Mouse (Mus musculus) cerebellum, adult 2 months (tissue): ENCODE data around the gene Kcnt2. TPM values are rescaled to one million over a fixed set of nuclear protein-coding genes. Genes with fewer than 3 reads are reported as not detected.

ENCODE experiments used
- DNase-seq, 2 experiments: peaks; one replicate each; pipeline ENCODE4 v3.0.0; 2021
- H3K27ac ChIP-seq: fragments of 200-500 bp; 2 replicates; pipeline ENCODE4 v1.5.1; 2012; ENCODE audit warnings: low read length, control low read depth, inconsistent platforms; ENCODE audit not compliant: insufficient read depth
- H3K27me3 ChIP-seq: fragments of 200-500 bp; 2 replicates; pipeline ENCODE4 v1.6.1; 2012; ENCODE audit warnings: inconsistent platforms, mild to moderate bottlenecking, low read length, moderate library complexity; ENCODE audit not compliant: control insufficient read depth, insufficient read depth
- H3K4me1 ChIP-seq: fragments of 200-500 bp; 2 replicates; pipeline ENCODE4 v1.6.1; 2011; ENCODE audit warnings: low read length; ENCODE audit not compliant: control insufficient read depth, insufficient read depth
- H3K4me3 ChIP-seq: fragments of 200-500 bp; replicated peaks from 2 replicates; pipeline ENCODE3; 2011; ENCODE audit warnings: mild to moderate bottlenecking, low read depth, low read length, control low read depth; ENCODE audit not compliant: insufficient read depth
- CTCF ChIP-seq: fragments of 200-500 bp; IDR thresholded peaks from 2 replicates; pipeline ENCODE4 v1.5.1; 2011; ENCODE audit warnings: low read depth, mild to moderate bottlenecking, control low read depth, low read length, moderate library complexity, borderline replicate concordance; ENCODE audit not compliant: insufficient read depth
- POLR2A ChIP-seq: fragments of 200-500 bp; IDR thresholded peaks from 2 replicates; pipeline ENCODE4 v1.6.1; 2011; ENCODE audit warnings: low read length, control low read depth, borderline replicate concordance; ENCODE audit not compliant: insufficient read depth
- WGBS: fragments of 180-500 bp; shearing (Covaris S2); methylation state at CpG from one replicate; pipeline ENCODE4 v1.1.7; 2018; 5-methylcytosine and 5-hydroxymethylcytosine counted together
- polyA plus RNA-seq: library from polyadenylated mRNA; depleted of rRNA; stranded (reverse); fragments of >200 nt; gene quantifications from 2 replicates; pipeline ENCODE4 v1.2.3, GENCODE M21; 2012

Gene Kcnt2
- polyA plus RNA-seq, 1 experiment = 0.72 TPM

- no peaks in the 10 kb centered on the region for H3K4me1 ChIP-seq
- TF ChIP-seq POLR2A = no peak
- no peaks in the 10 kb centered on the region for H3K27me3 ChIP-seq
- H3K27ac ChIP-seq = no peak overlapping the region
- no peak overlapping the region for H3K4me3 ChIP-seq
- WGBS = 79% methylated on average over 2 of the region's 2 CpGs
- DNase-seq = no peak
These were observed 21.3 kb downstream of the Kcnt2 start for GRCm38 (mm10) chr1:140267288-140267687.

- DNase-seq = no peak
- Histone ChIP-seq H3K4me1 (no peaks in the 10 kb centered on the region), H3K4me3 (no peak overlapping the region), H3K27ac (no peak overlapping the region), H3K27me3 (no peaks in the 10 kb centered on the region)
- WGBS = 90% methylated on average over 3 of the region's 3 CpGs
- TF ChIP-seq POLR2A (no peak), CTCF (no peak)
These were observed 27.7 kb downstream of the Kcnt2 start for GRCm38 (mm10) chr1:140273624-140274023.

GRCm38 (mm10) chr1:140275813-140276212, 29.9 kb downstream of the Kcnt2 start:
- Histone ChIP-seq H3K4me1 (no peaks in the 10 kb centered on the region), H3K27ac (no peak overlapping the region), H3K4me3 (no peak overlapping the region), H3K27me3 (no peaks in the 10 kb centered on the region)
- no peak for DNase-seq
- no peak for TF ChIP-seq POLR2A
- no peak for TF ChIP-seq CTCF

DNA sequence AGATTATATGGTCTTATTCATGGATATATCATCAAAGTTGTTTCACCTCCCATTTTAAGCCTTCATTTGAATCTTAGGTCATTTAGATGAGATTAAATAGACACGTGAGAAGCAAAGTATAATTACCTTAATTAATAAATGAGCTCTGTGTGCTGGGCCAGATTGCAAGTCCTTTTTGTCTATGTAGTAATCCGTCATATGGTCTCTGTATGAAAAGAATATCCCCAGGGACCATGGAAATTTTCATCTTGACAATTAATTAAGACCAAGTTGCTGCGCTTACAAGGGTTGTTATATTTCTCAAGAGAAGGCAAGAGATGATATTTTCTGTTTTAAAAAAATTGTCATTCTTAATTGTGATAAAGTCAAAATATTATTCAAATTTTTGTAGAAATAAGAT, 47.2 kb downstream of the Kcnt2 start:
- H3K27me3 ChIP-seq = no peaks in the 10 kb centered on the region
- H3K4me1 ChIP-seq = no peaks in the 10 kb centered on the region
- DNase-seq = no peak
- WGBS = 37% methylated on average over 3 of the region's 3 CpGs
- no peak overlapping the region for H3K4me3 ChIP-seq
- H3K27ac ChIP-seq = no peak overlapping the region
- TF ChIP-seq CTCF (no peak), POLR2A (no peak)

GRCm38 (mm10) chr1:140295482-140295881, 49.5 kb downstream of the Kcnt2 start:
- no peak overlapping the region for H3K27ac ChIP-seq
- DNase-seq = no peak
- H3K4me1 ChIP-seq = no peaks in the 10 kb centered on the region
- TF ChIP-seq POLR2A (no peak), CTCF (no peak)
- H3K27me3 ChIP-seq = no peaks in the 10 kb centered on the region
- H3K4me3 ChIP-seq = no peak overlapping the region

DNA sequence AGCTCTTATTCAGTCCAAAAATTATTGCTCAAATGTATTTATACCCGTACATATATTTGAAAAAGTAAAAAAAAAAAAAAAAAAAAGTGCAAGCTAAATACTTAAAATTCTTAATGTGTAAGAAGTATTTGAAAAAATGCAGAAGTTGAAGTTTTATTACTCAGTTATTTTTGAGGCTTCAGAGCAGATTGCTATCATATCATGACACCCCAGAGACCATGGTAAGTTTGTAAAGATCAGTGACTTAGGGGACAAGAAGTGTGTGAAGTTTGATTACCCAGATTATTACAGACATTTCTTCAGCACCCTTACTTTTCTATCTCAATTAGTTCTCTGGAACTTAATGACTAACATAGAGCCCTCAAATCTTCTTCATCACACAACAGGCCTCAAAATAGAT, 58.3 kb downstream of the Kcnt2 start:
- Histone ChIP-seq H3K4me3 (no peak overlapping the region), H3K27me3 (no peaks in the 10 kb centered on the region), H3K4me1 (no peaks in the 10 kb centered on the region), H3K27ac (no peak overlapping the region)
- no peak for DNase-seq
- TF ChIP-seq POLR2A = no peak
- TF ChIP-seq CTCF = no peak
- WGBS = 100% methylated on average over 1 of the region's 1 CpGs

DNA sequence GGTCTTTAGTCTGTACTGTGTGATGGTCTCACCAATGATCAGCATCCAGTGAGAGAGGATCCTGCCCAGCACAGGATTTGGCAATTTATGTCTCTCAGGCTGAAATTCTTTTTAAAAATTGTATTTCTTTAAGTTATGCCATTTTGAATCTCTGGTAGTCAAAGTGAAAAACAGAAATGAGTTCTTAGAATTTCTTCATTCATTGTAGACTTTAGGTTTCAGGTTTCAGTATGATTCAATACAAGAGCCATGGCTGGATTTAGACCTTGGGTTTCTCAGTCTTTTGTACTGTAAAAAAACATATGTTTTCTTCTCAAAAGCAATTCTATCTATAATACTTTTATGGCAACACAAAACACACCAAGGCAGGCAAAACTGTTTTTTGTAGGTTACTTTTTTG, 59.4 kb downstream of the Kcnt2 start:
- Histone ChIP-seq H3K27me3 (no peaks in the 10 kb centered on the region), H3K4me3 (no peak overlapping the region), H3K27ac (no peak overlapping the region), H3K4me1 (no peaks in the 10 kb centered on the region)
- no peak for DNase-seq
- no peak for TF ChIP-seq CTCF
- TF ChIP-seq POLR2A = no peak

DNA sequence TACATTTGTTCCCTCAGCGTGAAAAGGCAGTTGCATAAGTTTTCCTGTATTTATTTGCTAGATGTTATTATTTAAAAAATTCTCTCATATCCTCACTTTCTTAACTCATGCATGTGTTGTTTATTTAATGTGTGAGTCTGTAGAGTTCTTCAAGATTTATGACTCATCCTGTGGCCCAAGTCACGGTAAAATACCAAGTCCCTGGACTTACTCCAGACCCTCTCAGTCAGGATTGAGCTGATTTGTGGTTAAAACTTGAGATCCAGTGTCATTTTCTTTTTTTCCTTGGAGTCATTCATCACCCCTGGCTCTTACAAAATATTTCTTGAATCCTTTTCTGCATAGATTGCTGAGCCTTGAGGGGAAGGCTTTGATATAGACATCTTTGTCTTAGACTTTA, 60.4 kb downstream of the Kcnt2 start:
- Histone ChIP-seq H3K4me1 (no peaks in the 10 kb centered on the region), H3K4me3 (no peak overlapping the region), H3K27ac (no peak overlapping the region), H3K27me3 (no peaks in the 10 kb centered on the region)
- DNase-seq = no peak
- no peak for TF ChIP-seq POLR2A
- no peak for TF ChIP-seq CTCF
- WGBS = 79% methylated on average over 2 of the region's 2 CpGs

DNA sequence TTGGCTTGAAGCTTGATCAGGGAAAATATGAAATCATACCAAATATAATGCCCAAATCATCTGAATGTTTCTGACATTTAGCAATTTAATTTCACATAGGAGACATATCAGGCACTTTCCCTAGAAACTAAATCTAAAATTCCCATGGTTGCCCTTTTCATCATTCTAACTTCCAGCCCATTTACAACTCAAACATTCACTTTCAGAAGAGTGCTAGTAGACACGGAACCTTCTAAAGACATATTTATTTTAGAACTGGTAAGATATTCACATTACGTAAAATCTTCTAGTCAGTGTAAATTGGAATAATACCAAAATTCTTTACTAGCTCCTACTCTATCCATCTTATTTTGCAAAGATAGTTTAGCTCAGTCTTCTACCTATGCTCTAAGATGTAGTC, 64.8 kb downstream of the Kcnt2 start:
- TF ChIP-seq CTCF = no peak
- TF ChIP-seq POLR2A = no peak
- no peak for DNase-seq
- 89% methylated on average over 2 of the region's 2 CpGs for WGBS
- Histone ChIP-seq H3K4me1 (no peaks in the 10 kb centered on the region), H3K4me3 (no peak overlapping the region), H3K27me3 (no peaks in the 10 kb centered on the region), H3K27ac (no peak overlapping the region)
